Mouse (Mus musculus) ovary, postnatal 14 days (tissue): Measurements from ENCODE around the gene Asap3.

Experiments used
- DNase-seq: peaks from one replicate; pipeline ENCODE4 v3.0.0; 2022; ENCODE audit warnings: low spot score

The Asap3 gene

GRCm38 (mm10) chr4:136223549-136224239 is 17.5 kb downstream of the Asap3 start:
- DNase-seq = no peak

DNA sequence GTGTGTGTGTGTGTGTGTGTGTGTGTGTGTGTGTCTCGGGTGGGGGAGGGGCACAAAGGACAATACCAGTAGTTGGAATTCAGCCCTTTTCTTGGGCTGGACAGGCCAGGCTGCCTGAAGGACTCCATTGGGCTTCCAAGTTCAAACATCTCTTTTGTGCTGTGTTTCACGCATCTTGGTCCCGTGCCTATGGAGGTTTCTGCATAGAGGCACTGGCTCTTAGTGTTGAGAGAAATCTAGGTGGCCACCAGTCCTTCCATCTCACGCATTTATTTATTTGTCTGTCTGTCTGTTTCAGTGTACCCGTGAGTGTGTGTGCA is 18.0 kb downstream of the Asap3 start:
- no peak for DNase-seq

DNA sequence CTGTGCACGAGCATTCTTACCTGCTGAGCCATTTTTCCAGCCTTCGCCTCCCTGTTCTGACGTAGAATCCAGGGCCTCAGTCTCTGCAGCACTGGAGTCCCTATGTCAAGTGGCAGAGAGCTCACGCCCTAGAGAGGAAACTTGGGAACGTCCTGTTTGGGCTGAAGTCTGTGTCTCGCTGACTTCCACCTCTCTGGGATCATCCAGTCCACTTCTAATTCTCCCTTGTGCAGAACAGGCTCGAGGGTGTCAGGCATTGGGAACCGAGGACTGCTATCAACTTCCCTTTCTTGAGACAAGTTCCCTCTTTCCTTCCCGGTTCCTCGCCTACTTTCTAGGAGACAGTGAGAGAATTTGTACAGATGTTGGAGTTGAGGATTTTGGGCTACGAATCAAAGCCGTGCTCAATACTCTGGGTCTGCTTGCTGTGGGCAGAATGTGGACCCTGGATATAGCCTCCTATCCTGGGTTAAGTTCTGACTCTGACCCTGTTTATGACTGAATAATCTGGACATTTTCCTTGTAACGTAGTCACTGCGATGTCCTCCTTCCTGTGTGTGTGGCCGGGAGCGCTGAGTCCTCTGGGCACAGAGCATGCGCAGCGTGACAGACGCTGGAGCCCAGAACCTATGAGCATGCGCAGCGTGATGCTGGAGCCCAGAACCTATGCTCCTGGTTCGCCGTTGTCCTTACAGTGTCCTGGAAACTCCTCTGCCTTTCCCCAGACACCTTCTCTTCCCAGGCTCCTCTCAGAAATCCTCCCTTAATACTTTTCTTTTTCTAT is 18.7 kb downstream of the Asap3 start:
- no peak for DNase-seq

- no peak for DNase-seq
Measured at GRCm38 (mm10) chr4:136227408-136227807, 21.2 kb downstream of the Asap3 start.

DNA sequence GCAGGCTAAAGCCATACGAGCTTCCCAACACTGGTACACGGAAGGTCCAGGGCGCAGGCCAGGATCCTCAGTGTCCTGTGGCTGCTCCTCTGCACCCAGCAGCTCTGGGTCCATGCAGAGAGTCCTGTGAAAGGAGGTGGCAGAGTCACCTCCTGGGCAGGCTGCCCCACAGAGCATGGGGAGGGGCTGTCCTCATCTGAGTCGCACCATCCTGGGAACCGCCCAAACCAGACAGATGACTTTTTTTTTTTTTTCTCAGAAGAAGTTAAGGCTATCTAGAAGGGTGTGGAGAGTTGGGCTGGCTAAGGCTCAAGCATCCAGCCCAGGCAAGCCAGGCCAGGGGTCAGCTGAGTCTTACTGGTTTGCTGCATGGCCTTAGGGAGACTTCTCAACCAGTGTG is 22.5 kb downstream of the Asap3 start:
- no peak for DNase-seq

DNA sequence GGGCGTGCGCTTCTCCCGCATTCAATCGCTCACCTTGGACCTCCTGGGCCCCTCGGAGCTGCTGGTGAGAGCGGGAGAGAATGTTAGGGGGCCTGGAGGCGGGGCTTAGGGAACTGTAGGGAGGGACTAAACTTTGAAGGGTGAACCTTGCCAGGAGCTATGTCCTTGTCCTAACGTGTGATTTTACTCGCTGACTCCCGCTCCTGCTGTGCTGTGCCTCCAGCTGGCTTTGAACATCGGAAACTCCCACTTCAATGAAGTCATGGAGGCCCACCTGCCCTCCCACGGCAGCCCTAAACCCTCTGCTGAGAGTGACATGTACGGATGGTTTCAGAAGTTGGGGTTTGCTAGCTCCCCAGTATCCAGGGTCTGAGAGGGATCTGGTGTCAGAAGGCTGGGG is 32.5 kb downstream of the Asap3 start:
- DNase-seq = no peak

DNA sequence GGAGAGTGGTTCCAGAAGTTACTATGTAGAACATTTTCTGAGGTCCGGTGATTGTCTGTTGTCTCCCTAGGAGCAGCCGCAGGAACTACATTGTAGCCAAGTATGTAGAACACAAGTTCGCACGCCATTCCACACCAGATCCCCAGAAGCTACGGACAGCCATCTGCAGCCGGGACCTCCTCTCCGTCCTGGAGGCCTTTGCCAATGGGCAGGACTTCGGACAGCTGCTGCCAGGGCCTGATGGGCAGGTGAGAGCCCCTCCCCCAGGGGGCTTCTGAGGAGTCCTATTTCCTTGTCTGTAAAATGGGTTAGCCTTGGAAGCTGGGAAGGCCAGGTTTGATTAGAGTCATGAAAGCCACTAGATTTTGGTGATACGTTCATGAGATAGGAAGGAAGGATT is 32.9 kb downstream of the Asap3 start:
- DNase-seq = no peak

GRCm38 (mm10) chr4:136239622-136240021 is 33.5 kb downstream of the Asap3 start:
- peak; percentile 73 for DNase-seq

GRCm38 (mm10) chr4:136240123-136240522 is 34.0 kb downstream of the Asap3 start:
- DNase-seq = no peak

DNA sequence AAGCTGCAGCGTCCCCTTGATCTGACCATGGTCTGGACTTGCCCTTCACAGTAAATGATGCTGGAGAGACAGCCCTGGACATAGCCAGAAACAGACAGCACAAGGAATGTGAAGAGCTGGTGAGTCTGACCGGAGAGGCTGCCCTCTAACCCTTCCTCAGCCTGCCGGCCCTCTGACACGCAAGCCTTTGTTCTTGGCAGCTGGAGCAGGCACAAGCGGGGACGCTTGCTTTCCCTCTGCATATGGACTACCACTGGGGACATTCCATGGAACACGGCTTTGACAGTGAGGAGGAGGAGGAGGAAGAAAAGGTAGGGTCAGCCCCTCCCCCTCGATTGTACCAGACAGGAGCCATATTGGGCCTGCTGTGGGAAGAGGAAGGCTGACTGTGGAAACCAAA is 34.8 kb downstream of the Asap3 start:
- DNase-seq = no peak

DNA sequence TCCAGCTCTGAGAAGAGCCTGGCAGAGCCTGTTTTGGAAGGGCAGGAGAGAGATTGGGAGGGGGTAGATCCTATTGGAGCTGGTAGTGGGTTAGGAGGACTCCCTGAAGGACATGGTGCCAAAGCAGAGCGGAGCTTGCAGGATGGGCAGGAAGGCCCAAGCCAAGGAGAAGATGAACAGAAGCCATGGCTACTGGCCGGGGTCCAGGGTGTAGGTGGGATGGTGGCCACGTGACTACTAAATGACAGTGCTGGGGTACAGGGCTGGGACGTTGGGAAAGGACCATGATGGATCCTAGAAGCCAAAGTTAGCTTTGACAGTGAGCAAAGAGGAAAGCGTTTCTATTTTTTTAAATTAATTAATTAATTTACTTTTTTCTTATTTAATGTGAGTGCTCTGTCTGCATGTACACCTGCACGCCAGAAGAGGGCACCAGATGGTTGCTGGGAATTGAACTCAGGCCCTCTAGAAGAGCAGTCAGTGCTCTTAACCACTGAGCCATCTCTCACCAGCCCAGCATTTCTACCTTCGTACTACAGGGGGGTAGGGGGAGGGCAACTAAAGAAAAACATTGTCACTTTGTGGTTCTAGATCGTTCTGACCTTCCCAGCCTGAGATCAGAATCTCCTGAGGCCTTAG is 36.0 kb downstream of the Asap3 start:
- DNase-seq = no peak

DNA sequence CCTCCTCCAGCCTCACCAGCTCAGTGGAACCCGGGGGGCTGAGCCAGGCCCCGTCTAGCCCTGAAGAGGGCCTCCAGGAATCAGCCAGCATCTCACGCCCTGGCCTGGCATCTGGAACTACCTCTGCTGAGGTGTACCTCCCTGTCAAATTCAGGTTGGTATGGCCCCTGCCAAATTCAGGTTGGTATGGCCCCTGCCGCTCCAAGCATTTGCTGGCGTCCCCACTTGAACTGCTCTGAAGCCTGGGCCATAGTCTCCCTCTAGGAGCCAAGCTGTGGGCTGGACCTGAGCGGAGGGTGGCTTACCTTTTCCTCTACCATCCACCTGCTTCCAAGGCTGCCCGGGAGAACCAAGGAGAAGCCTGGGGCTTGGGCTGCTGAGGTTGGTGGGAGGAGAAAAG is 36.6 kb downstream of the Asap3 start:
- no peak for DNase-seq

- DNase-seq = no peak
Measured at GRCm38 (mm10) chr4:136244208-136244607, 38.0 kb downstream of the Asap3 start.

GRCm38 (mm10) chr4:136245681-136246080 is 39.5 kb downstream of the Asap3 start:
- no peak for DNase-seq

DNA sequence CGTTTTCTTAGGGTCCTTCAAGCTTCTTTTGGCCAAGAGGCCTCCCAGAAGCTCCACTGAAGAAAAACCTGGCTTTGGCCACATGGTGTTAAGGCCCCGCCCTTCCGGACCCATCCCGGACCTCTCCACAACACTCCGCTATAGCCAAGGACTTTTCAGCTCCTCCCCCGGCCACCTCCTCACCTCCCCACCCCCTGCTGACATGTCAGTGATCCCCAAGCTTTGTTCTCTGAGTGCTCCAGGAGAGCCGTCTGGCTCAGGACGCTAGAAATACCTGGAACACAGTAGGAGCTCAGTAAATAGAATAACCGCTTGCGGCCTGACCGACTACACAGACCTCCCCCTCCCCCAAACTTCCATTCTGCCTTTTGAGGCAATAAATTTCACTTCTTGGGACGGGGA is 40.4 kb downstream of the Asap3 start:
- DNase-seq = no peak

GRCm38 (mm10) chr4:136247386-136247728 is 41.2 kb downstream of the Asap3 start:
- no peak for DNase-seq

DNA sequence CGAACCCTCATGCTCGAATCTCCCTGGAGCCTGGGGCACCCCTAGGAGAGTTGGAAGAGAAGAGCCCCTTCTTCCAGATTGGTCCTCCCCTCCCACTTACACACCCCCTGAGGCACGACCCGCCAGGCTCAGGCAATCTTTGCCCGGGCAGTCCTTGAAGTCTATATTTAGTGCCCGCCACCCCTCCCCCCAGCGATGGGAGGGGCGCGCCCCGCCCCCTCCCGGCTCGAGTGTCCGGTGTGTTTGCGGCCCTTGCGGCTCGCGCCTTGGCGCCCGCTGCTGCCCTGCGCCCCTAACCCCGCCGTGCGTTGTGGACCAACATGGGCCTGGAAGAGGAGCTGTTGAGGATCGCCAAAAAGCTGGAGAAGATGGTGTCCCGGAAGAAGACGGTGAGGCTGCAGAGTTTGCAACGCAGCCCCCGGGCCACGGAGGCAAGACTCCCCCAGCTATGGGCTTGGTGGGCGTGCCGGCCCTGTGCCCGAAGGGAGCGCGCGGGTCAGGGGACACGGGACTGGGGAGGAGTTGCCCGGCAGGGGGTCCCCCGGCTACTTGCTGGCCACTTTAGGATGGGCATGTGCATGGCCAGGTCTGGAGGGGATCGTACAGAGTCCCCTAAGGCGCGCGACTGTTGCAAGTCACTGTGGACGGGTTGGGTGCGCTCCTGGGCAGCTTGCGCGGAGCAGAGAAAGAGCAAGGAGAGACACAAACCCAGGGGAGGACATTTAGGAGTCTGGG is 41.7 kb downstream of the Asap3 start, which contains the start of gene Tcea3:
Tcea3 (plus strand) TSS at position 1 of the 735 bp plus-strand sequence.
- DNase-seq = no peak

- no peak for DNase-seq
Measured at GRCm38 (mm10) chr4:136248464-136249331, 42.5 kb downstream of the Asap3 start.

- DNase-seq = no peak
Measured at GRCm38 (mm10) chr4:136249332-136249647, 43.1 kb downstream of the Asap3 start.

DNA sequence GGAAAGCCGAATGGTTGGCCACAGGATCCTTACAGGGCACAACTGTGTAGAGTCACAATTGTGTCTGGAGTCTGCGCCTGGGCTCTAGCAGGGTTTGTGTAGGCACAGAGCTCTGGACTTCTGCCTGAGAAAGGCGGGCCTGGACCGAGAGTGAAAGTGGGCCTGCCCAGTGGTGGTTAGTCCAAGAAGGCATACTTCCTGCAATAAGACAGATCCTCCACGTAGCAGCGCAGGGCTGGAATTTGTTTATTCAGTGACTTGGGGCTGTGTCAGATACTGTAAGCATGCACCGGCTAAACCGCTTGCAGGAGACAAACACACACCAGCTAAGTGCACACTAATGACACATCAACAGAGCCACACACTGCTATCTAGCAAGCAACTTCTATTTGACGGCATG is 43.6 kb downstream of the Asap3 start:
- DNase-seq = peak; percentile 49

- no peak for DNase-seq
Measured at GRCm38 (mm10) chr4:136255919-136256318, 49.8 kb downstream of the Asap3 start.

GRCm38 (mm10) chr4:136256696-136257095 is 50.5 kb downstream of the Asap3 start:
- no peak for DNase-seq
